11 mouse cellular contexts compared by ENCODE assay signal in genomic region chr5:148954314-148955060, GRCm38 (mm10). TPM values are rescaled to one million over a fixed set of nuclear protein-coding genes. Genes with fewer than 3 reads are reported as not detected.
A peak's percentile ranks its signal among the peaks of the same experiment; 100 is the strongest.
DNase-seq lines count a peak whose midpoint lies in the region; ATAC-seq and TF ChIP-seq lines count a peak whose summit lies in the region.
"Had no signal": no experiment of that assay in that cellular context is flagged by ENCODE, and none has a peak within 500 bp of the region (broad histone marks: within the 10 kb centered on the region; RNA-seq: fewer than 3 reads in every experiment).

No protein-coding gene starts in this region.

- DNase-seq in gastrocnemius, adult 2 months, result peak; percentile 42
- DNase-seq in gastrocnemius, adult 18-20 months (ENCODE audit: low spot score), result no peak
- DNase-seq in thymus, adult 2 months, result no peak
- DNase-seq in thymus, postnatal 10 days (ENCODE audit: low spot score in 2 of 2), result no peak
- no peak for DNase-seq in liver, embryonic 11.5 days (ENCODE audit: low spot score)
- no peak for DNase-seq in hindbrain, embryonic 11.5 days (ENCODE audit: low spot score)
- DNase-seq in layer of hippocampus, adult 18-20 months (ENCODE audit: low spot score in 2 of 2), result no peak
- DNase-seq: lung, adult 18-20 months had no signal

- H3K36me3 ChIP-seq in thymus, adult 2 months (ENCODE audit: control insufficient read depth, insufficient read depth, low read length), result no peaks in the 10 kb centered on the region
- no peaks in the 10 kb centered on the region for H3K36me3 ChIP-seq in liver, embryonic 11.5 days (ENCODE audit: control insufficient read depth, insufficient read depth, low read length)
- no peaks in the 10 kb centered on the region for H3K36me3 ChIP-seq in hindbrain, embryonic 11.5 days (ENCODE audit: control insufficient read depth, insufficient read depth, low read length)
- H3K36me3 ChIP-seq in hindbrain, embryonic 13.5 days, result no peaks in the 10 kb centered on the region

- intact Hi-C loops in gastrocnemius, adult 2 months (cut with DNase I), result no loop called here

- peak overlapping the region; percentile 75 for H3K27ac ChIP-seq in gastrocnemius, adult 2 months
- H3K27ac ChIP-seq in thymus, adult 2 months (ENCODE audit: control insufficient read depth, insufficient read depth, low read length), result peak overlapping the region; percentile 42; the same call in 1 of the 2 replicates
- no peak overlapping the region for H3K27ac ChIP-seq in liver, embryonic 11.5 days (ENCODE audit: low read depth, low read length)
- no peak overlapping the region for H3K27ac ChIP-seq in hindbrain, embryonic 11.5 days (ENCODE audit: low read depth, low read length)
- H3K27ac ChIP-seq in hindbrain, embryonic 13.5 days, result no peak overlapping the region

- no peak for TF ChIP-seq POLR2A in thymus, adult 2 months (IDR thresholded peaks at IDR 0.05; ENCODE audit: control insufficient read depth, extremely low read depth, insufficient read depth, low read length, poor library complexity)

- no peak for TF ChIP-seq CTCF in gastrocnemius, adult 2 months (IDR thresholded peaks at IDR 0.05)
- TF ChIP-seq CTCF in thymus, adult 2 months (IDR thresholded peaks at IDR 0.05; ENCODE audit: borderline replicate concordance, control insufficient read depth, extremely low read depth, insufficient read depth, low read length, poor library complexity), result no peak

- peaks cover 60% of the 10 kb centered on the region for H3K4me1 ChIP-seq in thymus, adult 2 months (replicated peaks; ENCODE audit: control insufficient read depth, insufficient read depth, low read length)
- peaks cover 13% of the 10 kb centered on the region for H3K4me1 ChIP-seq in liver, embryonic 11.5 days (replicated peaks; ENCODE audit: control insufficient read depth, insufficient read depth, low read length)
- peaks cover 3% of the 10 kb centered on the region; the same call in 1 of the 2 replicates for H3K4me1 ChIP-seq in hindbrain, embryonic 11.5 days (replicated peaks; ENCODE audit: control insufficient read depth, insufficient read depth, low read length)
- H3K4me1 ChIP-seq in hindbrain, embryonic 13.5 days (replicated peaks), result peaks cover 10% of the 10 kb centered on the region

- no peaks in the 10 kb centered on the region for H3K9me3 ChIP-seq in liver, embryonic 11.5 days (ENCODE audit: control insufficient read depth, low read length)
- H3K9me3 ChIP-seq in hindbrain, embryonic 11.5 days (ENCODE audit: control insufficient read depth, low read length), result no peaks in the 10 kb centered on the region
- no peaks in the 10 kb centered on the region for H3K9me3 ChIP-seq in hindbrain, embryonic 13.5 days

- H3K4me3 ChIP-seq in gastrocnemius, adult 2 months, result peak overlapping the region; percentile 34
- no peak overlapping the region for H3K4me3 ChIP-seq in thymus, adult 2 months (ENCODE audit: control insufficient read depth, insufficient read depth, low read length)
- H3K4me3 ChIP-seq in liver, embryonic 11.5 days (ENCODE audit: low read depth, low read length), result no peak overlapping the region
- no peak overlapping the region for H3K4me3 ChIP-seq in hindbrain, embryonic 11.5 days (ENCODE audit: low read depth, low read length)
- H3K4me3 ChIP-seq in hindbrain, embryonic 13.5 days, result no peak overlapping the region

- peak; percentile 47; the same call in 1 of the 2 replicates for ATAC-seq in liver, embryonic 11.5 days (replicated peaks; ENCODE audit: low FRiP score)
- ATAC-seq in hindbrain, embryonic 11.5 days (ENCODE audit: low FRiP score), result no peak
- no peak for ATAC-seq in hindbrain, embryonic 13.5 days (ENCODE audit: low FRiP score)
- ATAC-seq: hindbrain, embryonic 16.5 days had no signal

- 68% methylated on average over 22 of the region's 22 CpGs for WGBS in thymus, adult 2 months
- WGBS in liver, embryonic 11.5 days, result 71% methylated on average over 22 of the region's 22 CpGs
- WGBS in hindbrain, embryonic 11.5 days, result 85% methylated on average over 22 of the region's 22 CpGs
- WGBS in hindbrain, embryonic 13.5 days, result 78% methylated on average over 22 of the region's 22 CpGs

- no peak overlapping the region for H3K4me2 ChIP-seq in liver, embryonic 11.5 days
- H3K4me2 ChIP-seq in hindbrain, embryonic 11.5 days (replicated peaks; ENCODE audit: low read depth, low read length), result no peak overlapping the region
- no peak overlapping the region for H3K4me2 ChIP-seq in hindbrain, embryonic 13.5 days

- H3K9ac ChIP-seq in liver, embryonic 11.5 days (ENCODE audit: low read depth, low read length), result no peak overlapping the region
- no peak overlapping the region for H3K9ac ChIP-seq in hindbrain, embryonic 11.5 days (ENCODE audit: low read depth, low read length)
- no peak overlapping the region for H3K9ac ChIP-seq in hindbrain, embryonic 13.5 days

- H3K27me3 ChIP-seq in thymus, adult 2 months (ENCODE audit: control insufficient read depth, insufficient read depth, low read length), result no peaks in the 10 kb centered on the region
- no peaks in the 10 kb centered on the region for H3K27me3 ChIP-seq in liver, embryonic 11.5 days (replicated peaks; ENCODE audit: control insufficient read depth, insufficient read depth, low read length)
- H3K27me3 ChIP-seq in hindbrain, embryonic 11.5 days (ENCODE audit: control insufficient read depth, insufficient read depth, low read length), result no peaks in the 10 kb centered on the region
- H3K27me3 ChIP-seq in hindbrain, embryonic 13.5 days, result peaks cover 6% of the 10 kb centered on the region; the same call in 1 of the 2 replicates

RNA-seq across cellular contexts. Expression of gene Katnal1, which starts 25.4 kb away (rescaled TPM):
- total RNA-seq in gastrocnemius, adult 2 months (2021), result 1 to 10 TPM; 4.2 to 5.6 TPM
- total RNA-seq in gastrocnemius, adult 18-20 months (2021), result 1 to 10 TPM; 4.5 to 6.0 TPM
- 5.6 and 6.3 TPM in 2 replicates for polyA plus RNA-seq in thymus, adult 2 months (2012; rRNA removed)
- polyA plus RNA-seq in liver, embryonic 11.5 days (2014; fragmentation: Nextera tagmentation; extraction: Ambion mirVana), result 18.9 and 19.5 TPM in 2 replicates
- 32.1 and 37.0 TPM in 2 replicates for polyA plus RNA-seq in hindbrain, embryonic 11.5 days (2014; fragmentation: Nextera tagmentation; extraction: Ambion mirVana)
- total RNA-seq in layer of hippocampus, adult 18-20 months (2021), result 10 to 100 TPM; 62.6 to 65.4 TPM
- polyA plus RNA-seq in hindbrain, embryonic 13.5 days (2015; fragmentation: Nextera tagmentation; extraction: Ambion mirVana), result 33.4 and 34.4 TPM in 2 replicates

RNA-seq across cellular contexts. Expression of gene Gm42791, which starts 40.5 kb away (rescaled TPM):
- 1 to 10 TPM; 2.8 to 5.1 TPM for total RNA-seq in gastrocnemius, adult 2 months (2021)
- total RNA-seq in gastrocnemius, adult 18-20 months (2021), result 1 to 10 TPM; 2.1 to 5.3 TPM
- polyA plus RNA-seq in thymus, adult 2 months (2012; rRNA removed), result not detected in 2 replicates
- not detected in 2 replicates for polyA plus RNA-seq in liver, embryonic 11.5 days (2014; fragmentation: Nextera tagmentation; extraction: Ambion mirVana)
- polyA plus RNA-seq in hindbrain, embryonic 11.5 days (2014; fragmentation: Nextera tagmentation; extraction: Ambion mirVana), result not detected in 2 replicates
- 10 to 100 TPM; 32.0 to 32.9 TPM for total RNA-seq in layer of hippocampus, adult 18-20 months (2021)
- 5.4 and 6.6 TPM in 2 replicates for polyA plus RNA-seq in hindbrain, embryonic 13.5 days (2015; fragmentation: Nextera tagmentation; extraction: Ambion mirVana)
- total RNA-seq: monocyte, adult 5-6 weeks had no signal

Comparison
In these comparisons a context has a peak if more than half of its experiments do, and no peak if none do; other contexts are left out.
1. H3K27ac ChIP-seq: peak in gastrocnemius, adult 2 months (single experiment) and thymus, adult 2 months (single experiment); none in liver, embryonic 11.5 days (single experiment), hindbrain, embryonic 11.5 days (single experiment) and hindbrain, embryonic 13.5 days (single experiment).